Mouse (Mus musculus) erythroblast, embryonic 14.5 days (primary cell): ENCODE results near the gene Magt1. TPM values are rescaled to one million over a fixed set of nuclear protein-coding genes. Genes with fewer than 3 reads are reported as not detected.

ENCODE experiments used
- H3K27me3 ChIP-seq: 2 replicates; pipeline ENCODE4 v1.6.1; 2012; ENCODE audit warnings: inconsistent platforms; ENCODE audit not compliant: control insufficient read depth
- H3K36me3 ChIP-seq: 2 replicates; pipeline ENCODE4 v1.6.1; 2012; ENCODE audit warnings: mild to moderate bottlenecking, inconsistent platforms; ENCODE audit not compliant: control insufficient read depth
- H3K4me1 ChIP-seq: 2 replicates; pipeline ENCODE4 v1.6.1; 2012; ENCODE audit warnings: inconsistent platforms; ENCODE audit not compliant: control insufficient read depth
- H3K4me3 ChIP-seq: replicated peaks from 2 replicates; pipeline ENCODE3; 2012; ENCODE audit warnings: moderate library complexity, mild to moderate bottlenecking, inconsistent platforms
- H3K9me3 ChIP-seq: 2 replicates; pipeline ENCODE4 v1.6.1; 2012; ENCODE audit warnings: low read length, inconsistent platforms, mixed read lengths; ENCODE audit not compliant: control insufficient read depth
- GATA1 ChIP-seq: IDR thresholded peaks from 2 replicates; pipeline ENCODE4 v1.6.1; 2012; ENCODE audit warnings: low read length, inconsistent platforms, mixed read lengths
- TAL1 ChIP-seq: IDR thresholded peaks from 3 replicates; pipeline ENCODE4 v1.6.1; 2012; ENCODE audit warnings: low read length, inconsistent platforms, mixed read lengths
- polyA plus RNA-seq: library from polyadenylated mRNA; stranded (reverse); fragments of >175 nt; gene quantifications from 2 replicates; pipeline ENCODE4 v1.2.3, GENCODE M21; 2012

Magt1 gene
- polyA plus RNA-seq, result 0.19 and 0.22 TPM in 2 replicates

DNA sequence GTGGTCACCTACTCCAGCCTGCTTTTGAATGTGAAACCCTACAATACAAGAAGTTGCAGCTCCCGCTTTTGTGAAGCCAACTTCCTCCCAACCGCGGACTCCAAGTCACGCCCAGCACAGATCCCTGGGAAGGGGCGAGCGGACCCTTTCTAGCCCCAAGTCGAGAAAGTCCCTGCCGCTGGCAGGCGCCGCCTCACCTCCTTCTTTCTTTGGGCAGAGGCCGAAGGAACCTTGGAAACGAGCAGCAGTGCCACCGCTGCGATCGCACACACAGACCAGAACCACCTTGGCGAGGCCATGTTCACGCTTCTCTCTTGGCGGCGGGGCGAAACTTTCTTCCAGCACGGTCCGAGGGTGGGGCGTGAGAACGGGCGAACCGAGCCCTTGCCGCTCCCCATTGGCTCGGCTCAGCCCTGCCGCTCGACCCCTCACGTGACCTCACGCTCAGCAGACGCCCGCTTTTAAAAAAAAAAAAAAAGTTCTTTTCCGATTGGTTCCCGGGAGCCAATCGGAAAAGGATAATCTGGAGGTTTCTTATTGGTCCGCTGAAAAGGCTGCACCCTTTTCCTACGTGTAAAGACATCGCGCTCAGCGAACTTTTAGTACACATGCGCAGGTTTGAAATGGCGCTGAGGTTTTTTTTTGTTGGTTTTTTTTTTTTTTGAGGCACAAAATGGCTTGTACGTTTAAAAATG, at the start of gene Magt1:
Magt1 (minus strand) TSS at position 442 of the 695 bp plus-strand sequence.
- peaks cover 5% of the 10 kb centered on the region; the same call in 1 of the 2 replicates for H3K27me3 ChIP-seq
- H3K9me3 ChIP-seq, result peaks cover 3% of the 10 kb centered on the region
- peak within 1 kb of the TSS; percentile 84 for H3K4me3 ChIP-seq
- peaks cover 4% of the 10 kb centered on the region for H3K36me3 ChIP-seq
- TF ChIP-seq GATA1 (no peak), TAL1 (no peak)
- H3K4me1 ChIP-seq, result peaks cover 37% of the 10 kb centered on the region

DNA sequence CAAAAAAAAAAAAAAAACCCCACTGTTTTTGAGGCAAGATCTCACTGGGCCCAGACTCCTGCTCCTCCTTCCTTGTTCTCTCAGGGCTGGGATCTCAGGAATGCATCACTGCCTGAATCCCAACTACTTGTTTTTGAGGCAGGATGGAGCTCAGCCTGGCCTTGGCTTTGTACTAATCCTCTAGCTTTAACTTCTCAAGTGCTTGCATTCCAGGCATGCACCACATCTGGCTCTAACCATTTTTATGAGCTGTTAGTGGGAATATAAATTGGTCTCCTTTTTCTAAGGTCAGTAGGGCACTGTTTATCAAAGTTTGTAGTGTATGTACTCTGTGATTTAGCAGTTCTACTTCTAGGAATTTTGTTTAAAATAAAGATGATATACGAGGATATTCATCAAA, 36.5 kb upstream of the Magt1 start:
- Histone ChIP-seq H3K4me1 (peaks cover 23% of the 10 kb centered on the region), H3K27me3 (no peaks in the 10 kb centered on the region), H3K9me3 (no peaks in the 10 kb centered on the region), H3K4me3 (no peak overlapping the region), H3K36me3 (no peaks in the 10 kb centered on the region)
- no peak for TF ChIP-seq GATA1
- TF ChIP-seq TAL1, result no peak

DNA sequence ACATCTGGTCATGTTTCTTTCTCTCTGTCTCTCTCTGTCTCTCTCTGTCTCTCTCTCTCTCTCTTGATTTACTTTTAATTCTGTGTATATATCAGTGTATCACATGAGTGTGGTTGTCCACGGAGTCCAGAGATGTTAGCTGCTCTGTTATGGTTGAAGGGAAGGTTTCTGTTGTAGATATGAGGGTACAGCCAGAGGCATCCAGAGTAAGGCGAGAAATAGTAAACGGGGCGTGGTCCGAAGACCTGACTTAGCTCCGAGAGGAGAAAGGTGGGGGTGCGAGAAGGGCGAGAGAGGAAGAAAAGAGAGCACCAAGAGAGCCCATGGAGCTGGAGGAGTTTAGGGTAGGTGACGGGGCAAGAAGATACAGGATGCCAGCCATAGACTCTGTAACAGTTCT, 34.2 kb upstream of the Magt1 start:
- Histone ChIP-seq H3K4me1 (peaks cover 27% of the 10 kb centered on the region), H3K9me3 (no peaks in the 10 kb centered on the region), H3K4me3 (no peak overlapping the region), H3K36me3 (no peaks in the 10 kb centered on the region), H3K27me3 (no peaks in the 10 kb centered on the region)
- TF ChIP-seq GATA1 (no peak), TAL1 (no peak)

GRCm38 (mm10) chrX:106045455-106045854, 33.7 kb upstream of the Magt1 start:
- no peaks in the 10 kb centered on the region for H3K36me3 ChIP-seq

DNA sequence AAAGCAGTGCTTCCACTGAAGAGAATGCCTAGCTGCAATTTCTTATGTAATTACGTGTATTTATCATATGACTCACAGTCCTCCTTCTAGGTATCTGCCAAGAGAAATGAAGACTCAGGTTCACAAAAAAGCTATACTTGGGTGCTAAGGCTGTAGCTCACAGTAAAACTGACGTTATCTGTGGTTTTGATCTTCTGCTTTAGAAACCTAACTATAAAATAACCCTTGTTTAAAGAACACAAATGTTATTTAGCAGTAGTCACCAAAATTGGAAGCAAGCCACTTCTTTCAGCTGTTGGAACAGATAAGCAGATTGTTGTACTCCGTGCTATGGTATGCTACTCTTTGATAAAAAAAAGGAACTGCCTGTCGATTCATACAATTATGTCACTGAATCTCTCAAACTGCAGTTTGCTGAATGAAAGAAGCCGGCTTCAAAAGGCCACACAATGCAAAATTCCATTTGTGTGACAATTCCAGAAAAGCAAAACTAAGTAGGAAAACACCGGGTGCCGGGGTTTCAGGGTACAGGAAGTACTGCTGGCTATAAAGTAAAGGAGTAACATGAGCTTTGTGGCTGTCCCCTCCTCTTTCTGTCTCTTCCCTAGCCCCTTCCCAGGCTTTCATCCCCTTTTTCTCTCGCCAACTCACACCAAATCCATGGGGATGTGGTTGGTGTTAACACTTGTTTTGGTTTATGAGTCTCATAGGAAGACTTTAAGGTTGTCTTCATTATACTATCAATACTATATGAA, 32.3 kb upstream of the Magt1 start:
- TF ChIP-seq TAL1 (peak; percentile 58), GATA1 (no peak)
- no peaks in the 10 kb centered on the region for H3K9me3 ChIP-seq
- no peaks in the 10 kb centered on the region for H3K27me3 ChIP-seq
- no peaks in the 10 kb centered on the region for H3K36me3 ChIP-seq
- H3K4me3 ChIP-seq, result no peak overlapping the region
- H3K4me1 ChIP-seq, result peaks cover 27% of the 10 kb centered on the region

More at GRCm38 (mm10) chrX:106045455-106045854, 33.7 kb upstream of the Magt1 start:
- H3K4me1 ChIP-seq, result peaks cover 27% of the 10 kb centered on the region
- no peak overlapping the region for H3K4me3 ChIP-seq
- no peaks in the 10 kb centered on the region for H3K27me3 ChIP-seq
- TF ChIP-seq TAL1 (no peak), GATA1 (no peak)
- no peaks in the 10 kb centered on the region for H3K9me3 ChIP-seq

DNA sequence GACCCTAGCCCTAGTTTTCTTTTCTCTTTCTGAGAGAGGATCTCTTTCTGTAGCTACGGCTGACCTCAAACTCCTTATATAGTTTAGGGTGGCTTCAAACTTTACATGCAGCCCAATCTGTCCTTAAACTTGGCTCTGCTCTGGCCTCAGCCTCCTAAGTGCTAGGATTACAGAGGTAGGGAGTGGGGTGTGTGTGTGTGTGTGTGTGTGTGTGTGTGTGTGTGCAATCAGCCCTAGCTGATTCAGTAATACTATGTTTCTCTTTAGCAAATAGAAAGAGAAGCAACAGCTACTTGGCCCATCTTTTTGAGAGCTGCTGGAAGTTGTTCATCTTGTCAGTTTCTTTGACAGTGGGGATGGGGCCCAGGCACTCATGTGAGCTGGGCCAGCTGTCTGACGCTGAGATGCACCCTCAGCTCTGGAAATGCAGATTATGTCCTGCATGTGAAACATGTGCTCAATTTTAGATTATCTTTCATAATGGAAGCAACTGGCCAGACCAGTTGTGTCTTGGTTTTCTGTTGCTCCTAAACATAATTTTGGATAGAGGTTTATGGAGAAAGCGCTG, 25.6 kb upstream of the Magt1 start:
- Histone ChIP-seq H3K36me3 (no peaks in the 10 kb centered on the region), H3K4me1 (peaks cover 2% of the 10 kb centered on the region; the same call in 1 of the 2 replicates), H3K9me3 (no peaks in the 10 kb centered on the region), H3K4me3 (no peak overlapping the region), H3K27me3 (no peaks in the 10 kb centered on the region)
- no peak for TF ChIP-seq GATA1
- no peak for TF ChIP-seq TAL1

DNA sequence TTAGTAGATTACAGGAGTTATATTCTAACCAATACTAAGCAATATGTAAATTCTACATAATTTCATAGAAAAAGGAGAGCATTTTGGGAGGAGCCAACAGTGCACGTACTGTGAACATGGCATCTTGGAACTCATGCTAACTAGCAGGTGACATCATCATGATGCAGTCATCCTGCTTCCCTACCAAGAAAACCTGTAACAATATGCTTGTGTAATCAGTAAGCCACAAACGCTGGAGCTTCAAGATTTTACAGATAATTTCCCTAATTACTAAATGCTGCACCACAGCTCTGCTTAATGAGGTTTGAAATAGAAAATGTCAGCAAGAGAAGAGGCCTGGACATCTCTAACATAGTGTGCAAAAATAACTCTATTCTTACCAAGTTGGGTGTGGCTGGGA, 24.0 kb upstream of the Magt1 start:
- Histone ChIP-seq H3K27me3 (no peaks in the 10 kb centered on the region), H3K9me3 (no peaks in the 10 kb centered on the region), H3K4me3 (no peak overlapping the region), H3K36me3 (no peaks in the 10 kb centered on the region), H3K4me1 (peaks cover 1% of the 10 kb centered on the region; the same call in 1 of the 2 replicates)
- TF ChIP-seq GATA1 (no peak), TAL1 (no peak)

DNA sequence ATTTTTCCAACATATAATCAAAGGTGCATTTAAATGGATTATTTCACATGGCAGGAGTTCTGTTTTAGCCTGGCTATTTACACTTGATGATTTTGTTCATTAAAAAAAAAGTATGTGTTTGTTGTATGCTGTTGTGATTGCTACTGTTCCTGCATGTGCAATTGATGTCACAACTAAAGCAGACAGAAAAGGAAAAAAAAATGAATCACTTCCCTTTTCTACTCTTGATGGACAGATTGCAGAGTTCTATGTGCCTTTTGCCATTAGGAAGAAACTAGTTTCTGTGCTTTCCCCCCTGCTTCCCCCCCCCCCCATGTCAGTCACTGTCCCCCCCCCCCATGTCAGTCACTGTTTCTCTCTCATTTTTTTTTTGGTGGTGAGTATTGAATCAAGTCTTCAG, 19.4 kb upstream of the Magt1 start:
- Histone ChIP-seq H3K4me3 (no peak overlapping the region), H3K9me3 (no peaks in the 10 kb centered on the region), H3K36me3 (no peaks in the 10 kb centered on the region), H3K27me3 (no peaks in the 10 kb centered on the region; the same call in 1 of the 2 replicates), H3K4me1 (peaks cover 16% of the 10 kb centered on the region)
- TF ChIP-seq TAL1, result no peak
- no peak for TF ChIP-seq GATA1

DNA sequence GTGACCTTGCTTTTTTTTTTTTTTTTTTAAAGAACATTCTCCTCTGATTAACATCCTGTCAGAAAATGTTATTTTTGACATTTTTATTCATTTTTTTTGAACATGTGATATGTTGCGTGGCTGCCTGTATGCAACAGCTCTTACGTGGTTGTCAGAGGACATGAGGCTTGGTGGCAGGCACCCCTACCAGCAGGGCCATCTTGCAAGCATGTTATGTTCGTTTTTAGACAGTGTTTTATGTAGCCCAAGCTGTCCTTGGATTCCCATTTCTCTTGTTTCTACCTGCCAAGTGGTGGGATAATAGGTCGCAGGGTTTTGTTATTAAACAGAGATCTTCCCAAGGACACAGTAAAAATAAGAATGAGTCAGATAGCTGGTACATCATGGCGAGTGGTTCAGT, 18.5 kb upstream of the Magt1 start:
- Histone ChIP-seq H3K36me3 (no peaks in the 10 kb centered on the region), H3K9me3 (no peaks in the 10 kb centered on the region), H3K4me3 (no peak overlapping the region), H3K4me1 (peaks cover 18% of the 10 kb centered on the region), H3K27me3 (no peaks in the 10 kb centered on the region; the same call in 1 of the 2 replicates)
- TF ChIP-seq GATA1, result no peak
- TF ChIP-seq TAL1, result no peak
